Mouse (Mus musculus) neural tube, embryonic 14.5 days (tissue): ENCODE data around the gene Ypel4. TPM values are rescaled to one million over a fixed set of nuclear protein-coding genes. Genes with fewer than 3 reads are reported as not detected.
A peak's percentile ranks its signal among the peaks of the same experiment; 100 is the strongest.

Experiments
- ATAC-seq: fragments of 200-750 bp; cut with Nextera tagmentation; 2 replicates; pipeline ENCODE4 v1.8.0; 2017; ENCODE audit warnings: low read depth, mild to moderate bottlenecking, moderate TSS enrichment, moderate library complexity
- H3K27ac ChIP-seq: fragments of 300-500 bp; sonication (generic); 2 replicates; pipeline ENCODE4 v1.5.1; 2014; ENCODE audit warnings: low read depth, mild to moderate bottlenecking, control low read depth, low read length, moderate library complexity, mixed read lengths
- H3K27me3 ChIP-seq: fragments of 300-500 bp; sonication (generic); 2 replicates; pipeline ENCODE4 v1.6.1; 2014; ENCODE audit warnings: low read length; ENCODE audit not compliant: control insufficient read depth, insufficient read depth
- H3K36me3 ChIP-seq: fragments of 300-500 bp; sonication (generic); 2 replicates; pipeline ENCODE4 v1.6.1; 2014; ENCODE audit warnings: low read length, mixed read lengths; ENCODE audit not compliant: control insufficient read depth, insufficient read depth
- H3K4me1 ChIP-seq: fragments of 300-500 bp; sonication (generic); 2 replicates; pipeline ENCODE4 v1.6.1; 2014; ENCODE audit warnings: low read length; ENCODE audit not compliant: control insufficient read depth, insufficient read depth
- H3K4me2 ChIP-seq: fragments of 300-500 bp; sonication (generic); 2 replicates; pipeline ENCODE4 v1.6.1; 2014; ENCODE audit warnings: mild to moderate bottlenecking, low read depth, low read length, control low read depth
- H3K4me3 ChIP-seq: fragments of 300-500 bp; sonication (generic); 2 replicates; pipeline ENCODE4 v1.5.1; 2014; ENCODE audit warnings: low read depth, low read length, control low read depth, mixed read lengths
- H3K9ac ChIP-seq: fragments of 300-500 bp; sonication (generic); replicated peaks from 2 replicates; pipeline ENCODE4 v1.6.1; 2014; ENCODE audit warnings: low read depth, mild to moderate bottlenecking, control low read depth, low read length, mixed read lengths
- H3K9me3 ChIP-seq: fragments of 300-500 bp; sonication (generic); 2 replicates; pipeline ENCODE4 v1.6.1; 2016; ENCODE audit warnings: low read length; ENCODE audit not compliant: control insufficient read depth
- WGBS: fragments of 180-500 bp; shearing (Covaris S2); extraction: QIAGEN DNeasy Blood & Tissue Kit; methylation state at CpG from one replicate; pipeline ENCODE4 v1.1.7; 2014; 5-methylcytosine and 5-hydroxymethylcytosine counted together
- polyA plus RNA-seq: library from polyadenylated mRNA; unstranded; fragments of >200 nt; fragmentation: Nextera tagmentation; extraction: Ambion mirVana; gene quantifications from 2 replicates; pipeline ENCODE4 v1.2.1, GENCODE M21; 2014

The Ypel4 gene
- 17.8 TPM in 2 replicates for polyA plus RNA-seq

DNA sequence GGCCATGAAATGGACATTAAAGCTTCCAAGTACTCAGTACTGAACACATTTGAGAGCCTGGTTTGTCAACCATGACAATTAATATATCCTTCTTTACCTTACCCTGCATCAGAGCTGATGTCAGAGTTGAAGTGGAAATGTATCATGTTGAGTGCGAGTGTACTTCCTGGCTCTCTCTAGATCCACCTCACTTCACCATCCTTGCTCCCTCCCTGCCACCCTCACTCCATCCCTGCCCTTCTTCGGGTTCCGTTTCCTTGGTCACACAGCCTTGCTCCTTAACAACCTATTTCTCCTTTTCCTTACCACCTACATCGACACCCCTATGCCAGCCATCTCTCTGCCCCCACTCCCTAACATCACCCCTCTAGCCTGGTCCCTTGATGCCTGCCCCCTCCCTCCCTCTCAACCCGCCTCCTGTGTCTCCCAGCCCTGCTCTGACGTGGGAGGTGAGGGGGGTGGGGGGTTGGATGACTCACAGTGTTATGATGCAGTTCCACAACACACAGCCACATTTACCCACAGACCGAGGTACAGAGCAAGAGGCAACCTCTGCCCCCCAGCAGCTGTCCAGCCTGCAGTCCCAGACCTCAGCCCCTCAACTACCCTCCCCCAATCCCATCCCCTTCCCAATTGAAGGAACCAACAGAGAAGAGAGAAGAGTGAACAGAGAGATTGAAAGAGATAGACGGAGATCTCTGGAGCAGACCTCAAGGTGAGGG is at the start of gene Ypel4:
TSS of gene Ypel4 (plus strand) at position 480 of the 722 bp plus-strand sequence.
- WGBS: 4% methylated on average over 8 of the region's 8 CpGs
- peak; percentile 85 for ATAC-seq

DNA sequence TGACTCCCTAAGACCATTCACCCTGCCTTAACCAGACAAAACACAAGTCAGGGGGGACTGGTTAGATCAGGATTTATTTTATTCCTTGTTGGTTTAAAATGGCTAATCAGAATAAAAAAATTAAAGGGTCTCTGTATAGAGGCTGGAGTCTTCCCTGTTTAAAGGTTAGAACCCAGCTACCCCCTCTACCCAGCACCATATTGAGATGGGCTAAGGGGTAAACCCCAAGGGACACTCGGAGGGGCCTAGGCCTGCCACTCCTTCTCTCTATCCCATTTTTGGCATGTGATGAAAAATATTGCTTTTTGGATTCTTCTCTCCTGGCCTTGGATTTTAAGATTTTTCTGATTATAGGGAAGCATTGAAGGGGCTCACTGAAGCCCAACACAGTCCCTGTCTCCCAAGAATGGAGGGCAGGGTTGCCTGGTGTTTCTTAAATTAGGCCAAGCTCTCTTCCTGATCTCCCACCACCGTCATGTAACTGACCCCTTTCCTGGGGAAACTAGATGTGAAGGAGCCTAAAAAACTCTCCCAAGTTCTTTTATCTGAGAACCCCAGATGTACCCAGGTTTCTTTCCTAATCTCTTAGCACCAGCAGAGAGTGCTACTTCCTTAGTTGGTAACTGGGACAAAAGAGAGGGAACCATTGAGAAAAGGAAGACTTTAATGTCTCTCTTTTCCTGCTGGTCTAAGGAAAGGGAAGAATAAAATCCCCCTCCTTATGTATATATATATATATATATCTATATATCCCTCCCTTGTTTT is 45.6 kb upstream of the Ypel4 start:
- 73% methylated on average over 2 of the region's 2 CpGs for WGBS
- Histone ChIP-seq H3K4me2 (no peak overlapping the region), H3K9ac (no peak overlapping the region), H3K27me3 (no peaks in the 10 kb centered on the region), H3K4me3 (no peak overlapping the region), H3K9me3 (no peaks in the 10 kb centered on the region), H3K4me1 (no peaks in the 10 kb centered on the region), H3K36me3 (peaks cover 66% of the 10 kb centered on the region), H3K27ac (no peak overlapping the region)
- ATAC-seq: no peak

More for the DNA sequence above, at the start of gene Ypel4:
- peak within 1 kb of the TSS; percentile 84 for H3K4me2 ChIP-seq
- H3K9ac ChIP-seq: peak within 1 kb of the TSS; percentile 90
- no peaks in the 10 kb centered on the region for H3K27me3 ChIP-seq
- no peaks in the 10 kb centered on the region for H3K36me3 ChIP-seq
- H3K4me1 ChIP-seq: peaks cover 36% of the 10 kb centered on the region
- peak within 1 kb of the TSS; percentile 90 for H3K27ac ChIP-seq
- peak within 1 kb of the TSS; percentile 61 for H3K4me3 ChIP-seq
- H3K9me3 ChIP-seq: no peaks in the 10 kb centered on the region

GRCm38 (mm10) chr2:84690050-84690449 is 43.8 kb upstream of the Ypel4 start:
- Histone ChIP-seq H3K4me3 (no peak overlapping the region), H3K9me3 (no peaks in the 10 kb centered on the region), H3K27me3 (no peaks in the 10 kb centered on the region), H3K4me2 (no peak overlapping the region), H3K36me3 (peaks cover 73% of the 10 kb centered on the region), H3K27ac (no peak overlapping the region), H3K4me1 (no peaks in the 10 kb centered on the region), H3K9ac (no peak overlapping the region)
- ATAC-seq: no peak
- 97% methylated on average over 12 of the region's 12 CpGs for WGBS

DNA sequence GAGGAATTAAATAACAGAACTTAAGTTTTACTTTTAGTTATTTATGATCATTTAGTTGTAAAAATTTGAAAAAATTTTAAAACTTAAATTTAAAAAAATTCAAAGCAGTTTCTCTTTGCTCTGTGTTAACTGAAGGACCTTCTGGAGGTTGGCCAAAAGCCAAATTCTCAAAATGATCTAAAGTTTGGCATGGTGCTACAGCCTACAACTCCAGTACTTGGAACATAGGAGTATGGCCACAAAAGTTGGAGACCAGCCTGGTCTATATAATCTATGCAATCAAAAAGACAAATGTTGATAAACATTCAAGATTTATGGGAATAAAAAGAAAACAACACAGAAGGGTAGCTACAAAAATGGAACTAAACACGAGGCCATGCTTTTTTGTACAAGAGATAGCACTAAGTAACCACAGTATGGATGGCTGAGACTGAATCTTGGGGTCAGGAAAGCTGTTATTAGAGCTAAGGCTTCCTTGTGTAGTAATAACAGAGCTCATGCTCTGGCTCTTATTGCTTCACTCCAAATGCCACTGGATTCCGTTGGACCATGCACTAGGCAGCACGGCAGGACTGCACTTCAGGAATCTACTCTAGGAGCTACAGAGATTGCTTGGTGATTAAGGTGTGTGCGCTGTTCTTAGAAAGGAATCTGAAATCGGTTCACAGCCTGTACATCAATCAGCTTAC is 38.7 kb upstream of the Ypel4 start:
- no peak for ATAC-seq
- WGBS: 95% methylated on average over 5 of the region's 5 CpGs
- Histone ChIP-seq H3K27me3 (no peaks in the 10 kb centered on the region), H3K27ac (no peak overlapping the region), H3K4me1 (no peaks in the 10 kb centered on the region), H3K36me3 (peaks cover 53% of the 10 kb centered on the region), H3K4me3 (no peak overlapping the region), H3K9me3 (no peaks in the 10 kb centered on the region), H3K4me2 (no peak overlapping the region), H3K9ac (no peak overlapping the region)

DNA sequence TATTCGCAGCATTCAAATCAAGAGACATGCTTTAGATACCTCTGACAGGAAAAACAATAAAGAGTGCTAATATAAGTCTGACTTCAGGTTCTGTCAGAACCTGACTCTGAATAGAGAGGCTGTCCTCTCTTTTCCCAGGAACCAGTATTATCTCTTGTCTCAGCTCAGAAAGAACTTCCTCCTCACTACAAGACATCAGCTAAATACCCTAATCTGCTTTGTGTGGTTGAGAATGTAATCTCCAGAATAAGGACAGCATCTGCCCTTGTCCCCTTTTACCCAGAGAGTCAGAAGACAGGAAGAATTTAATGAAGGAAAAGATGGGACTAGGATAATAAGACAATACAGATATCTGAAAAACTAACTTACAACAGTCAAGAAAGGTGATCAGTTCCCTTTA is 30.4 kb upstream of the Ypel4 start:
- H3K27ac ChIP-seq: no peak overlapping the region
- H3K9ac ChIP-seq: no peak overlapping the region
- 95% methylated on average over 1 of the region's 1 CpGs for WGBS
- ATAC-seq: no peak
- peaks cover 3% of the 10 kb centered on the region; the same call in 1 of the 2 replicates for H3K4me1 ChIP-seq
- H3K27me3 ChIP-seq: no peaks in the 10 kb centered on the region
- H3K36me3 ChIP-seq: 0 out of 2 replicates have a peak, but pooled peaks cover 4% of the 10 kb centered on the region
- H3K4me2 ChIP-seq: no peak overlapping the region
- no peaks in the 10 kb centered on the region for H3K9me3 ChIP-seq
- no peak overlapping the region for H3K4me3 ChIP-seq

DNA sequence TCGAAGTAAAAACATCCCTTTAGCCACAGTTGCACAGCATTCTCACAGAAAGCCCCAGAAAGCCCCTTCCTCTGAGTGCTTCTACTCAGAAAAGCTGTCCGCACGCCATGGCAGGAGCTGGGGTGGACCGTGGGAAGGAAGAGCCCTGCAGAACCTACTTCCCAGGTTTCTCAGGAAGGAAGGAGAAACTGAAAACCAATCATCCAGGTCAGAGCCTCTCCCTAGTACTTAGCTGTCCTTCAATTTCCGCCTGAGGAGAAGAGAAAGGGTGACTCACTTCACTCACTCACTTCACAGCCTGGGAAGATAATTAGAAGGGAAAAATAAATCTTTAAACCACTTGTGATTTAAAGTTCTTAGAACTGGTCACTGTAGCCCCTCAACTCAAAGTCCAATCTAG is 29.5 kb upstream of the Ypel4 start:
- no peak overlapping the region for H3K27ac ChIP-seq
- no peaks in the 10 kb centered on the region for H3K9me3 ChIP-seq
- no peak overlapping the region for H3K4me2 ChIP-seq
- no peak for ATAC-seq
- WGBS: 92% methylated on average over 5 of the region's 5 CpGs
- H3K4me3 ChIP-seq: no peak overlapping the region
- H3K27me3 ChIP-seq: no peaks in the 10 kb centered on the region
- H3K36me3 ChIP-seq: 0 out of 2 replicates have a peak, but pooled peaks cover 2% of the 10 kb centered on the region
- H3K4me1 ChIP-seq: peaks cover 3% of the 10 kb centered on the region; the same call in 1 of the 2 replicates
- no peak overlapping the region for H3K9ac ChIP-seq

DNA sequence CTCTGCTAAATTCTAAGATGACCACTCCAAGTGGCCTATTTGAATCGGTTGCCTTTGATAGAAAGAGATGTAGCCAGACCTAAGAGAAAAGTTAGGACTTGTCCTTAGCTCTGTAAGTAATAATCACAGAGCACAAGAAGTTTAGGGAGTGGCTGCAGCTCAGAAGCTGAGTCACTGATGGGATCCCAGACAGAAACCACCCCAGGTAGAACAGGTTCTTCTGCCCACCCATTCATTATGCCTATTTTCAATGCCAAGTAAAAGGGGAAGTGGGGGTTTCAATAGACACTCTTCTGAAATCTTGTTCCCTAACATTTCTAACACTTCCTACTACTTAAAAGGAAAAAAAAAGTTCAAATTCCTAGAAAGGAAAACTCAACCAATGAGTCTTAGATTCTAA is 28.6 kb upstream of the Ypel4 start:
- 95% methylated on average over 1 of the region's 1 CpGs for WGBS
- Histone ChIP-seq H3K27ac (no peak overlapping the region), H3K4me1 (peaks cover 3% of the 10 kb centered on the region; the same call in 1 of the 2 replicates), H3K9ac (no peak overlapping the region), H3K4me3 (no peak overlapping the region), H3K36me3 (peaks cover 3% of the 10 kb centered on the region; the same call in 1 of the 2 replicates), H3K4me2 (no peak overlapping the region), H3K9me3 (no peaks in the 10 kb centered on the region), H3K27me3 (no peaks in the 10 kb centered on the region)
- no peak for ATAC-seq

GRCm38 (mm10) chr2:84707523-84707922 is 26.3 kb upstream of the Ypel4 start:
- Histone ChIP-seq H3K27me3 (no peaks in the 10 kb centered on the region), H3K9ac (no peak overlapping the region), H3K36me3 (peaks cover 10% of the 10 kb centered on the region; the same call in 1 of the 2 replicates), H3K4me1 (peaks cover 4% of the 10 kb centered on the region; the same call in 1 of the 2 replicates), H3K4me2 (no peak overlapping the region), H3K4me3 (no peak overlapping the region), H3K9me3 (no peaks in the 10 kb centered on the region), H3K27ac (no peak overlapping the region)
- WGBS: 13% methylated on average over 1 of the region's 1 CpGs
- no peak for ATAC-seq
